Mouse (Mus musculus) 3134 (cell line): ENCODE data around the gene Cep57l1.

Experiments
- DNase-seq: peaks from one replicate; pipeline ENCODE4 v3.0.0-alpha.2; 2011; ENCODE audit warnings: low spot score; ENCODE audit not compliant: insufficient read length; ENCODE audit errors: extremely low read depth

The Cep57l1 gene

GRCm38 (mm10) chr10:41746554-41746953, 63.1 kb downstream of the Cep57l1 start:
- no peak for DNase-seq

GRCm38 (mm10) chr10:41744006-41744405, 65.7 kb downstream of the Cep57l1 start:
- DNase-seq = no peak

- no peak for DNase-seq
Measured at GRCm38 (mm10) chr10:41740221-41740620, 69.5 kb downstream of the Cep57l1 start.

GRCm38 (mm10) chr10:41737245-41737644, 72.4 kb downstream of the Cep57l1 start:
- DNase-seq = no peak

GRCm38 (mm10) chr10:41735398-41735797, 74.3 kb downstream of the Cep57l1 start:
- no peak for DNase-seq

DNA sequence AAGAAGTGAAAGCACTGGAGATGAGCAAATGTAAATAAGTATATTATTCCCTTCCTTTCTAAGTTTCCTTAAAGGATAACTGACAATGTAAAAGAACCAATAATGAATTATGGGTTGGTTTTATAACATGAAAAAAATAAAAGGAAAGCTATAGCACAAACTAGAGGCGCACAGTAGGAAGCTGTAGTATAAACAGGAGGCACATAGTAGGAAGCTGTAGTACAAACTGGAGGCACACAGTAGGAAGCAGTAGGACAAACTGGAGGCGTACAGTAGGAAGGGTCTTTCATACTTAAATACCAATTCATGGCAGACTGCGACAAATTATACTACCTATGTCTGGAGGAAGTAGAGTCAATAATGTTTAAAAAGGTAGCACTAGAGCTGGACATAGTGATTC, 76.5 kb downstream of the Cep57l1 start:
- no peak for DNase-seq

DNA sequence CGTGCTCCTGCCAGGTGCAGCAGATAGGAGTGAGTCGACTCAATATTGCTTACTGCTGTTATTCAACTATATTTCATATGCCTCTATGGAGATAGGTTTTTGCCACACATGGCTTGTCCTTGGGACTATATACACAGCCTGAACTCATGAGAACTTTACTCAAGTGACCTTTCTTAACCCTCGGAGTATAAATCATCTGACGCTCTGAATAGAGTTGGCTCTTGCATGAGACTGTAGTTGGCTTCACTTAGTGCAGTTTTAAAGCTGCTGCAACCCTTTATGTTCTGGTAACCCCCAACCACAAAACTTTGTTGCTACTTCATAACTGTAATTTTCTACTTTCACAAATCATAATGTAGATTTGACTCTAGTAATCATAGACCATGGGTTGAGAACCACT, 77.7 kb downstream of the Cep57l1 start:
- DNase-seq = no peak

DNA sequence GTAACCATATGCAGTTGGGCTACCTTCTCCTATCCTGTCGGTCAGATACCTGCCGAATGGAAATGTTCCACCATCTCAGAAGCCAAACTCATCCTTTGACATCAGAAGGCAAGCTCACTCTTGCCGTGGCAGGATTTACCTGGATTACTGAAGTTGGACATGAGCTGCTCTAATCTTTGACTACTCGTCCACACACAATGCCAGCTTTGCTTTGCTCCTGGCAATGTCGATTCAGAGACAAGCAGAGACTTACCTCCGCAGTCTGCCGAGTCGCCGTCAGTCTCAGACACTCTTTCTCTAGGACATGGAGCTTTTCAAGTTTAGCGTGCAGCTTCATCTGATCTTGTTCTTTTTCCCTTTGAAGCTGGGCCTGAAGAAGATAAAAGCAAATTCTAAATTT, 78.9 kb downstream of the Cep57l1 start:
- no peak for DNase-seq

DNA sequence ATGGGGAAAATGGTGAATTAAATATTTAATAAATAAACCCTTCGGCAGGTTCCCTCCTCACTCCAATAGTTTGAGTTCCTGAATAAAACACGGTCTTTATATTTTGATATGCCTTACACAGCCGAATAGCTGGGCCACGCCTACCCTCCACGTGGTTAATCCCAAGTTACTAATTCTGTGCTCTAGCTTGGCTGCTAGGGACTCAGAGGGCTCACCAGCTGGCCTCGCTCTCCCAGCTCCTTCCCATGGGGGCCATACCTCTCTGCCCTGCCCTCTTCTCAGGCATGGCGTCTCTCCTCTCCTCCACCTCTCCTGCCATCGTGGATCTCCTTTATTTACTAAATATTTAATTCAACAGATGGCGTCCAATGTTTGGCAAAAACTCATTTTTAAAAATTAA, 83.5 kb downstream of the Cep57l1 start:
- DNase-seq = no peak

GRCm38 (mm10) chr10:41719587-41719986, 90.1 kb downstream of the Cep57l1 start:
- no peak for DNase-seq

DNA sequence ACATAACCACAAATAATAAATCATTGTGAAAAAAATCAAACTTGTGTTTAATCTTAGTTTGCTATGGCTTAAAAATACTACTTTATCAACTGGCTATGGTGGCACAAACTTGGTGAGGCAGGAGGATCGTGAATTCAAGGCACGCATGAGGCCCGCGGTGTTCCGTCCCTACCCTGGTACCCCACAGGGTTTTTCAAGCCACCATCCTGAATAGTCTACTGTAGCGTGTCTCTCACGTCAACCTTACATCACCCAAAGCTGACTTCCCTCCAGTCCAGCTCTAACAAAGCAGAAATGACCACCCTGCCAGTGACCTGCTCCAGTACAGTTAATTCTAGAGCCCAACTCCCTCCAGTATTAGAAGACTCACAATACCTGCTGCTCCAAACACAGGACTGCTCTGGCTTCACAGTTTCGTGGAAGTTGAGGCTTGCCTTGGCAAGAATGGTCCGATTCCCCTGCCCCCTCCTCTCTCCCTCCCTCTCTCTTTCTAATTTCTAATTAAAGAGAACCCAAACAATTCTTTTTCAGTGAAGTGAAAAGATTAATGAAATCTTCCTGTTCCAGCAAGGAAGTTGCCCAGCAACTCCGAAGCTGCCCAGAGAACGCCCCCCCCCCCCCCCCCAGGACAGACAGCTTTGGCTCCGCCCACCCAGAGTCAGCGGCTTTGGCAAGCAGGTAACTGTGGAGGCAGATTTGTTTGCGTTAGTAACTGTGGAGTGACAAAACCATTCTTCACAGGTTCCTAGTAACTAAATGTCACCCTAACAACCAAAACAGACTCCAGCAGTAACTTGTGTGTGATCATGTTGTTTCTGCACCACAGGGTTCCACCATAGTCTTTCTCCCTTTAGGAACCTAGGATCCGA, 93.4 kb downstream of the Cep57l1 start, which contains the start of gene Ccdc162:
TSS of gene Ccdc162 (minus strand) at position 606 of the 869 bp plus-strand sequence.
- no peak for DNase-seq

- DNase-seq = no peak
Measured at GRCm38 (mm10) chr10:41715557-41715956, 94.1 kb downstream of the Cep57l1 start.

DNA sequence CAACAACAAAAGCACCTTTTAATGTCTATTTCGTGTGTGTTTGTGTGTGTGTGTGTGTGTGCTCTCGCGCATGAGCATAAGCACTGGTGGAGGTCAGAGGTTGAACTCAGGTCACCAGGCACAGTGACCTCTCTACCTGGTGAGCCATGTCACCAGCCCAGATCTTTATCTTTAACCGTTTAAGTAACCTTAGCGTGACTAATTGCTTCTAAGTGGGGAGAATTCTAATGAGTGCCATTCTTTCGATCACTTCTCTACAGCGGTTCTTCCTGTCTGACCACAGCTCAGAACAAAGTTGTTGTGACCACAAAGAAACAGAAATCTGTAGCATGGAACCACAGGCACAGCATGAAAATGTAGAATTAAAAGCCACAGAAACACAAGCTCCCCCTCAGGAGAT, 98.2 kb downstream of the Cep57l1 start:
- DNase-seq = no peak

DNA sequence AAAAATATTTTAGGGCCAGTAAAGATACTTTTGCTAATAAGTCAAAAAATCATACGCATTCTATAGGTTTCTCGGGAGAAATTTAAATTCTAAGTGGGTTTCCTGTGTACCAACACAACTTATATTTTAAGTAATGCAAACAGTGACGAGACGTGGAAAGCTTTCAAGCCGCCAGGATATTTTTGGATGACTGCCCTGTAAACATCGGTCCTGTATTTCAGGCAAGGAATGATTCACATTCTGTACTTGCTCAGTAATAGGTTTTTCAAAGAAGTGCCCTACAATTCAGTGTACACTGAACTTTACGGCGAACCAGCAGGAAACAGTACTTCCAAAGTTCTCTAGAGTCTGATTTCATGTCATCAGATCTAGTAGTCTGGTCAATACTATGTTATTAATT, 98.9 kb downstream of the Cep57l1 start:
- DNase-seq = no peak

GRCm38 (mm10) chr10:41709341-41709740, 100.3 kb downstream of the Cep57l1 start:
- DNase-seq = no peak

- no peak for DNase-seq
Measured at GRCm38 (mm10) chr10:41699669-41700068, 110.0 kb downstream of the Cep57l1 start.

GRCm38 (mm10) chr10:41697040-41697439, 112.6 kb downstream of the Cep57l1 start:
- DNase-seq = no peak

DNA sequence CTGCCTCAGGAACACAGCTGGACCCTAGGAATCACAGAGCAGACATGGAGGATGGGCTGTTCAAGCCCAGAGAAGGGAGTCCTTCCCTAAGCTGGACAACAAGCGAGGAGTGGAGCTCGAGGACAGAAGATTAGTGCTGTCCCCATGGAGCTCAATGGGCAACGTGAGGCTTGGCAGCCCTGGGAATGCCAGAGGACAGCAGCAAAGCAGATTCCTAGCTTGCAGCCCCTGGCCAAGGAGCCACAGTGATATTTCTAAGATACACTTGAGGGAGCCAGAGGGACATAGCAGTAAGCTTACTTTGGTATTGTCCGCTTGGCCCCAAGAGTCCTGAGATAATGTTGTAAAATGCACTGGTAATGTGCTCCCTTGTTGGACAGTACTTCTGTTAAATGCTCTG, 118.7 kb downstream of the Cep57l1 start:
- DNase-seq = no peak

DNA sequence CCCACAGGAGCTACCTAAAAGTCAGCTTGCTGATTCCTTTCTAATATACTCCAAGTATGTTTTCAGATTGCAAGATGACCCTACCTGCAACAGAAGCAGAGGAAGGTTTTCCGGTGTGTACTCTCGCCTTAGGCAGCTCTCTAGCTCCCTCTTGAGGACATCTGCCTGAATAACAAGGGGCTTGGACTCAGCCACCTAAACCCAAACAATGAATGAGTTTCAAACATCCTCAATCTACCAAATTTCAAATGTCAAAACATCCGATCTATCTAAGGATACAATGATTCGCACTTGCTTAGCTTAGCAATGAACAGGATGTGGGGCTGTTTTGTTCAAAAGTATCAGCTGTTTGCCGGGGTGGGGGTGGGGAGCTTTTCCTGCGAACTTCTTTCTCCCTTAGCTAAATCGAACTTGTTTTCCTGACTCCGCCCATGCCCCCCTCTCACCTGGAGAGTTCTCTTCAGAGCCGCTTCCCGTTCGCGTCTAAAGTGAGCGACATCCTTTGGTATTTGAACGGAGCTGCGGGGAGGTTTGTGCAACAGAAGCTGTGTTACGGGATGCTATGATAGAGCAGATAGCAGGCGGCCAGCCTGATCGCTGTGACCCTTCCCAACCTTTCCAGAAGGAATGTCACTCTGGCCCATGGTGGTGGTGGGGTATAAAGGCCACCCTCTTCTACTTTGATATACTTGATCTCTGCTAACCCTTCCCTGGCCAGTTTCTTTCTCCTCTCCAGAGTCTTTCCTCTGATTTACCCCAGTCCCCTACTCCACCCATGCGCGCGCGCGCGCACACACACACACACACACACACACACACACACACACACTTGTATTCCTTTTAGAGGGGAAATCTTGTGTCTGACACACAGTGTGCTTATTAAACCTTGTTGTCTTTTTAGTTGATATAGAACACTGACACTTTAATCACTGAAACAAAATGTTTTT, 119.5 kb downstream of the Cep57l1 start:
- no peak for DNase-seq

GRCm38 (mm10) chr10:41684548-41684996, 125.1 kb downstream of the Cep57l1 start:
- no peak for DNase-seq
